Mouse (Mus musculus) neutrophil, adult 59 days (primary cell): Measurements from ENCODE around the gene Cys1. TPM values are rescaled to one million over a fixed set of nuclear protein-coding genes. Genes with fewer than 3 reads are reported as not detected.

Source experiments
- total RNA-seq, 2 experiments: library from RNA; stranded (reverse); gene quantifications; 1 replicate in 1 of 2; 2 replicates in 1 of 2; pipeline ENCODE4 v1.2.4; 2023

Gene Cys1
- total RNA-seq, result not detected

GRCm38 (mm10) chr12:24681286-24682023, at the start of gene Cys1:
Cys1 (minus strand) TSS chr12:24681813.

DNA sequence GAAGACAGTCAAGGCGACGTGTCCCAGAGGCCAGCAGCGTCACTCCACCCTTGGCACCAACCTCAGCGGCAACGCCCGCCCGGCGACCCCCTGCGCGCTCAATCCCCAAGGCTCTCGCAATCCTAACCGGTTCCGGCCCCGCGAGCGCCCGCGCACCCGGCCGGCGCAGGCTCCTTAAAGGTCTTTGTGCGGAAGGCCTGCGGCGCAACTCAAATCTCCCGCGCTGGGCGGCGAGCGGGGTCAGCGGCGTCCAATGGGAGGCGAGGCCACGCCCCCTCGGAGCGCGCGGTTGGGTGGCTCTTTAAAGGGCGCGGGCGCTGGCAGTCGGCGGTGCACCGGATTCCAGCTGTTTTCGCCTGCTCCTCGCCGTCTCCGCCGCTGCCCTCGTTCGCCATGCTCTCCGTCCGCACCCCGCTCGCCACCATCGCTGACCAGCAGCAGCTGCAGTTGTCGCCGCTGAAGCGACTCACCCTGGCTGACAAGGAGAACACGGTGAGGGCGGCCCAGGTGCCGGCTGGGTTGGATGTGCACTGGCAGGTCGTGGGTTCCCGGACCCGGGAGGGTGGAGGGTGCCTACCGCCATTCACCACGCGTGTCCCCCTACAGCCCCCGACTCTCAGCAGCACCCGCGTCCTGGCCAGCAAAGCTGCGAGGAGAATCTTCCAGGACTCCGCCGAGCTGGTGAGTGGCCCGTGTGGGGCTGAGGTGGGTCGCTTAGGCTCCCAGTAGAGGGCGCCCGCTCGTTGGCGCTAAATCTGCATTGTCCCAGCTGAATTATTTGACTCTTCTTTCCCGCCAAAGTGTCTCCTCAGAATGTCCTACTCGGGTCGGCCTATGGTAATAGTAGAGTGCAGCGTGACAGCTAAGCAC, 26.6 kb upstream of the Cys1 start, which contains the start of gene Rrm2:
Gene Rrm2 (plus strand): TSS at position 288 of the 870 bp plus-strand sequence.

DNA sequence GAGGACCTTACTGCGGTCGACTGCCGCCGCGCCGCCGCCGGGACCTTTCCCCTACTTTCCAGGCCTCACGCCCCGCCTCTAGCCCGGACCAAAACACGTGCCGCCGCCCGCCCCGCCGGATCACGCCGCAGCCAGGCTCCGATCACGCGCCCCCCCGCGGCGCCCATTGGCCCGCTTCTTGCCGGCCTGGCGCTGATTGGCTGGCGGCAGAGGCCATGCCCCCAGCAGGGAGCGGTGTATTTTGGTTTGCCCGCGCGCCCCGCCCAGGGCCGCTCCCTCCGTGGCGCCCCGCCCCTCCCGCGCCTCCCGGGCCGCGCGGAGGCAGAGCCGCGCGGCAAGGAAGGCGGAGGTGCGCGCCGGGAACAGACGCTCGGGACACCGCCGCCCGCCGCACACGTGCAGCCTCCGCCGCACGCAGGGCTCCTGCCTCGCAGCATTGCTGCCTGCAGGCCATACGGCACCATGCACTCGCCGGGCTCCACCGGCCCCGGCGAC, 30.5 kb downstream of the Cys1 start, which contains the start of gene Klf11:
Gene Klf11 (plus strand): TSS at position 212 of the 495 bp plus-strand sequence.

Other genes with a start within 250 kb of the Cys1 start
- gene Taf1b, start 183.5 kb downstream of the Cys1 start, total RNA-seq, result 10 to 100 TPM; 21.2 to 23.8 TPM
- gene Grhl1, start 109.5 kb downstream of the Cys1 start, total RNA-seq, result 1 to 10 TPM; 1.3 to 1.4 TPM
- 10 to 100 TPM; 30.7 to 39.2 TPM for gene Klf11, start 30.5 kb downstream of the Cys1 start, total RNA-seq
- gene Rrm2, start 26.4 kb upstream of the Cys1 start, total RNA-seq, result 100 to 1,000 TPM in 1 of 2 experiments, 10 to 100 TPM in 1; 97.5 to 118 TPM
- gene Mboat2, start 149.1 kb upstream of the Cys1 start, total RNA-seq, result 1 to 10 TPM in 1 of 2 experiments, under 1 TPM in 1; 0.75 to 2.6 TPM